Mouse (Mus musculus) CD4-positive helper T cell, adult 2 months (primary cell): ENCODE data around the gene Psenen.

ENCODE experiments used
- DNase-seq: peaks from one replicate; pipeline ENCODE4 v3.0.0-alpha.2; 2012; ENCODE audit warnings: low read depth, missing footprints, low spot score

The Psenen gene

GRCm38 (mm10) chr7:30563117-30563905, at the start of gene Psenen, which contains the start of the genes U2af1l4 and Gm49396:
Psenen (minus strand) TSS chr7:30563627.
U2af1l4 (plus strand) TSS chr7:30563301.
Gm49396 (plus strand) TSS chr7:30563344.
- DNase-seq: peak; percentile 98

GRCm38 (mm10) chr7:30612654-30613402, 49.4 kb upstream of the Psenen start, which contains the start of gene Upk1a:
Upk1a (minus strand) TSS chr7:30612847.
- no peak for DNase-seq

GRCm38 (mm10) chr7:30610043-30610442, 46.6 kb upstream of the Psenen start:
- no peak for DNase-seq

- no peak for DNase-seq
These were observed 45.0 kb upstream of the Psenen start for GRCm38 (mm10) chr7:30608476-30608875.

- peak; percentile 78 for DNase-seq
These were observed 44.4 kb upstream of the Psenen start for GRCm38 (mm10) chr7:30607706-30608309.

- DNase-seq: no peak
These were observed 41.5 kb upstream of the Psenen start for GRCm38 (mm10) chr7:30604944-30605343.

- DNase-seq: no peak
These were observed 41.0 kb upstream of the Psenen start for GRCm38 (mm10) chr7:30604424-30604823.

- no peak for DNase-seq
These were observed 39.2 kb upstream of the Psenen start for GRCm38 (mm10) chr7:30602583-30602982.

- DNase-seq: no peak
These were observed 37.2 kb upstream of the Psenen start for GRCm38 (mm10) chr7:30600651-30601050.

- peak; percentile 79 for DNase-seq
These were observed 36.5 kb upstream of the Psenen start for GRCm38 (mm10) chr7:30599933-30600353.

GRCm38 (mm10) chr7:30598786-30599185, 35.4 kb upstream of the Psenen start, which contains the start of gene Zbtb32:
Zbtb32 (minus strand) TSS chr7:30598909.
- no peak for DNase-seq

- DNase-seq: no peak
These were observed 33.4 kb upstream of the Psenen start for GRCm38 (mm10) chr7:30596811-30597210.

GRCm38 (mm10) chr7:30596093-30596492, 32.7 kb upstream of the Psenen start:
- no peak for DNase-seq

GRCm38 (mm10) chr7:30594510-30595024, 31.1 kb upstream of the Psenen start:
- DNase-seq: peak; percentile 27

- DNase-seq: peak; percentile 58
These were observed 30.4 kb upstream of the Psenen start for GRCm38 (mm10) chr7:30593579-30594509.

- peak; percentile 44 for DNase-seq
These were observed 29.5 kb upstream of the Psenen start for GRCm38 (mm10) chr7:30592772-30593423.

GRCm38 (mm10) chr7:30591605-30591951, 28.2 kb upstream of the Psenen start:
- no peak for DNase-seq

- no peak for DNase-seq
These were observed 27.6 kb upstream of the Psenen start for GRCm38 (mm10) chr7:30590927-30591604.

- DNase-seq: peak; percentile 72
These were observed 26.2 kb upstream of the Psenen start for GRCm38 (mm10) chr7:30589435-30590301.
